Mouse (Mus musculus) cerebellum, adult 2 months (tissue): ENCODE measurements around the gene Lrrc42.

Experiments used
- CTCF ChIP-seq: fragments of 200-500 bp; IDR thresholded peaks from 2 replicates; pipeline ENCODE4 v1.5.1; 2011; ENCODE audit warnings: low read depth, mild to moderate bottlenecking, control low read depth, low read length, moderate library complexity, borderline replicate concordance; ENCODE audit not compliant: insufficient read depth
- POLR2A ChIP-seq: fragments of 200-500 bp; IDR thresholded peaks from 2 replicates; pipeline ENCODE4 v1.6.1; 2011; ENCODE audit warnings: low read length, control low read depth, borderline replicate concordance; ENCODE audit not compliant: insufficient read depth

GRCm38 (mm10) chr4:107196454-107196853, 56.9 kb downstream of the Lrrc42 start:
- TF ChIP-seq POLR2A: no peak
- TF ChIP-seq CTCF: no peak
